Mouse (Mus musculus) MEL (cell line): ENCODE measurements around the gene Mogat1. TPM values are rescaled to one million over a fixed set of nuclear protein-coding genes. Genes with fewer than 3 reads are reported as not detected.

Source experiments
- DNase-seq: peaks from one replicate; pipeline ENCODE4 v3.0.0; 2011; ENCODE audit warnings: low read depth, low spot score
- H3K27ac ChIP-seq: 2 replicates; pipeline ENCODE4 v1.5.1; 2012; ENCODE audit warnings: low read depth, mild to moderate bottlenecking, control low read depth, low read length, moderate library complexity; ENCODE audit not compliant: control insufficient read depth
- H3K27me3 ChIP-seq, 2 experiments: fragments of 150-350 bp in 1 of 2; sonication (generic) in 1 of 2; 2 replicates each; pipeline ENCODE4 v1.6.1; 2012; ENCODE audit warnings: low read length in 2 of 2, mild to moderate bottlenecking in 2 of 2, improper control_type of control experiment in 1 of 2, moderate library complexity in 1 of 2; ENCODE audit not compliant: insufficient read depth in 2 of 2, control insufficient read depth in 1 of 2
- H3K36me3 ChIP-seq, 2 experiments: 2 replicates each; pipeline ENCODE4 v1.6.1; 2012 to 2014; ENCODE audit warnings: low read length in 2 of 2, improper control_type of control experiment in 1 of 2, inconsistent platforms in 1 of 2, mild to moderate bottlenecking in 1 of 2; ENCODE audit not compliant: insufficient read depth in 2 of 2, control insufficient read depth in 1 of 2
- H3K4me1 ChIP-seq, 2 experiments: fragments of 150-350 bp in 1 of 2; sonication (generic) in 1 of 2; 2 replicates each; pipeline ENCODE4 v1.6.1; 2012; ENCODE audit warnings: low read length in 2 of 2, improper control_type of control experiment in 1 of 2, mild to moderate bottlenecking in 1 of 2; ENCODE audit not compliant: insufficient read depth in 2 of 2, control insufficient read depth in 1 of 2
- H3K4me3 ChIP-seq, 2 experiments: fragments of 150-350 bp in 1 of 2; sonication (generic) in 1 of 2; 2 replicates each; pipeline ENCODE4 v1.5.1; 2012; ENCODE audit warnings: low read depth in 2 of 2, low read length in 2 of 2, mild to moderate bottlenecking in 2 of 2, moderate library complexity in 2 of 2, control low read depth in 1 of 2, improper control_type of control experiment in 1 of 2; ENCODE audit not compliant: control insufficient read depth in 1 of 2, insufficient read depth in 1 of 2
- H3K79me2 ChIP-seq: 2 replicates; pipeline ENCODE4 v1.6.1; 2012; ENCODE audit warnings: mild to moderate bottlenecking, low read length, moderate library complexity; ENCODE audit not compliant: control insufficient read depth, poor library complexity, insufficient read depth
- H3K9ac ChIP-seq: 2 replicates; pipeline ENCODE4 v1.6.1; 2012; ENCODE audit warnings: low read depth, mild to moderate bottlenecking, control low read depth, low read length, moderate library complexity; ENCODE audit not compliant: control insufficient read depth, poor library complexity, severe bottlenecking
- H3K9me3 ChIP-seq: fragments of 150-350 bp; sonication (generic); replicated peaks from 2 replicates; pipeline ENCODE4 v1.6.1; 2012; ENCODE audit warnings: mild to moderate bottlenecking, low read length, improper control_type of control experiment, moderate library complexity; ENCODE audit not compliant: insufficient read depth
- CHD1 ChIP-seq: IDR thresholded peaks from 2 replicates; pipeline ENCODE4 v1.6.1; 2012; ENCODE audit warnings: low read depth, mild to moderate bottlenecking, inconsistent platforms, low read length, improper control_type of control experiment
- CHD2 ChIP-seq: IDR thresholded peaks from 2 replicates; pipeline ENCODE4 v1.6.1; 2011; ENCODE audit warnings: low read length, improper control_type of control experiment
- E2F4 ChIP-seq: IDR thresholded peaks from 2 replicates; pipeline ENCODE4 v1.6.1; 2011; ENCODE audit warnings: low read depth, low read length, improper control_type of control experiment, borderline replicate concordance
- ELF1 ChIP-seq: IDR thresholded peaks from 2 replicates; pipeline ENCODE4 v1.6.1; 2014; ENCODE audit warnings: low read depth, mild to moderate bottlenecking, inconsistent platforms, low read length, improper control_type of control experiment, moderate library complexity
- EP300 ChIP-seq, 2 experiments: IDR thresholded peaks; 2 replicates each; pipeline ENCODE4 v1.6.1; 2011; ENCODE audit warnings: improper control_type of control experiment in 2 of 2, low read length in 2 of 2, low read depth in 1 of 2, mild to moderate bottlenecking in 1 of 2
- ETS1 ChIP-seq: IDR thresholded peaks from 2 replicates; pipeline ENCODE4 v1.6.1; 2012; ENCODE audit warnings: low read depth, mild to moderate bottlenecking, inconsistent platforms, low read length, improper control_type of control experiment, moderate library complexity
- GATA1 ChIP-seq: IDR thresholded peaks from 2 replicates; pipeline ENCODE4 v1.6.1; 2011; ENCODE audit warnings: low read depth, low read length, improper control_type of control experiment
- HCFC1 ChIP-seq: IDR thresholded peaks from 2 replicates; pipeline ENCODE4 v1.6.1; 2012; ENCODE audit warnings: low read depth, mild to moderate bottlenecking, inconsistent platforms, low read length, improper control_type of control experiment, moderate library complexity
- JUND ChIP-seq: IDR thresholded peaks from 2 replicates; pipeline ENCODE4 v1.6.1; 2011; ENCODE audit warnings: low read depth, mild to moderate bottlenecking, improper control_type of control experiment, low read length
- MAX ChIP-seq: IDR thresholded peaks from 2 replicates; pipeline ENCODE4 v1.6.1; 2011; ENCODE audit warnings: low read length, improper control_type of control experiment
- MAZ ChIP-seq: IDR thresholded peaks from 2 replicates; pipeline ENCODE4 v1.6.1; 2012; ENCODE audit warnings: low read depth, mild to moderate bottlenecking, inconsistent platforms, low read length, improper control_type of control experiment
- MEF2A ChIP-seq: IDR thresholded peaks from 2 replicates; pipeline ENCODE4 v1.6.1; 2014; ENCODE audit warnings: low read depth, mild to moderate bottlenecking, inconsistent platforms, low read length, improper control_type of control experiment; ENCODE audit not compliant: poor library complexity, insufficient replicate concordance, severe bottlenecking; ENCODE audit errors: extremely low read depth
- MXI1 ChIP-seq: IDR thresholded peaks from 2 replicates; pipeline ENCODE4 v1.6.1; 2011; ENCODE audit warnings: mild to moderate bottlenecking, low read depth, low read length, improper control_type of control experiment
- MYB ChIP-seq: IDR thresholded peaks from 2 replicates; pipeline ENCODE4 v1.6.1; 2011; ENCODE audit warnings: mild to moderate bottlenecking, low read depth, low read length, improper control_type of control experiment
- MYC ChIP-seq: IDR thresholded peaks from 2 replicates; pipeline ENCODE4 v1.6.1; 2011; ENCODE audit warnings: low read depth, mild to moderate bottlenecking, low read length, improper control_type of control experiment, moderate library complexity
- POLR2AphosphoS5 ChIP-seq: IDR thresholded peaks from 2 replicates; pipeline ENCODE4 v1.6.1; 2012; ENCODE audit warnings: low read depth, borderline replicate concordance, mild to moderate bottlenecking, inconsistent platforms, low read length, moderate library complexity, mixed read lengths
- SMC3 ChIP-seq: IDR thresholded peaks from 2 replicates; pipeline ENCODE4 v1.6.1; 2011; ENCODE audit warnings: low read depth, low read length, improper control_type of control experiment
- TBP ChIP-seq: IDR thresholded peaks from 2 replicates; pipeline ENCODE4 v1.8.0; 2011; ENCODE audit warnings: low read depth, low read length, improper control_type of control experiment
- TCF12 ChIP-seq: IDR thresholded peaks from 2 replicates; pipeline ENCODE4 v1.6.1; 2014; ENCODE audit warnings: low read depth, mild to moderate bottlenecking, inconsistent platforms, low read length, improper control_type of control experiment, moderate library complexity
- UBTF ChIP-seq: IDR thresholded peaks from 2 replicates; pipeline ENCODE4 v1.6.1; 2012; ENCODE audit warnings: low read depth, mild to moderate bottlenecking, inconsistent platforms, low read length, improper control_type of control experiment, moderate library complexity, borderline replicate concordance; ENCODE audit not compliant: insufficient read depth
- USF2 ChIP-seq, 2 experiments: IDR thresholded peaks; 2 replicates each; pipeline ENCODE4 v1.6.1; 2011 to 2012; ENCODE audit warnings: improper control_type of control experiment in 2 of 2, low read length in 2 of 2, borderline replicate concordance in 1 of 2, inconsistent platforms in 1 of 2, low read depth in 1 of 2, mild to moderate bottlenecking in 1 of 2; ENCODE audit not compliant: insufficient read depth in 1 of 2
- ZC3H11A ChIP-seq: IDR thresholded peaks from 2 replicates; pipeline ENCODE4 v1.6.1; 2012; ENCODE audit warnings: low read depth, mild to moderate bottlenecking, inconsistent platforms, low read length, improper control_type of control experiment
- ZKSCAN1 ChIP-seq: IDR thresholded peaks from 2 replicates; pipeline ENCODE4 v1.6.1; 2012; ENCODE audit warnings: low read depth, mild to moderate bottlenecking, inconsistent platforms, low read length, improper control_type of control experiment, moderate library complexity
- ZMIZ1 ChIP-seq: IDR thresholded peaks from 2 replicates; pipeline ENCODE4 v1.6.1; 2012; ENCODE audit warnings: low read depth, mild to moderate bottlenecking, inconsistent platforms, low read length, improper control_type of control experiment, moderate library complexity
- ZNF384 ChIP-seq: IDR thresholded peaks from 2 replicates; pipeline ENCODE4 v1.6.1; 2012; ENCODE audit warnings: low read depth, mild to moderate bottlenecking, inconsistent platforms, low read length, improper control_type of control experiment
- polyA plus RNA-seq, 2 experiments: library from polyadenylated mRNA; stranded (reverse) in 1 of 2; unstranded in 1 of 2; fragments of >175 nt in 1 of 2; fragments of >200 nt in 1 of 2; gene quantifications; 2 replicates each; pipeline versions ENCODE4 v1.2.1 to v1.2.4; 2012; ENCODE audit warnings: low replicate concordance in 2 of 2, low read depth in 1 of 2; ENCODE audit not compliant: insufficient read length in 2 of 2, insufficient read depth in 1 of 2, missing spikeins in 1 of 2
- total RNA-seq: library from RNA; depleted of rRNA; stranded (reverse); fragments of 300-350 nt; gene quantifications from 2 replicates; pipeline ENCODE4 v1.2.3, GENCODE M21; 2012

Gene Mogat1
- total and polyA plus RNA-seq, 3 experiments, result not detected

- TF ChIP-seq ETS1, result no peak
- TF ChIP-seq MEF2A, result no peak
- TF ChIP-seq ZC3H11A, result no peak
- TF ChIP-seq E2F4, result no peak
- 0 out of 2 replicates have a peak, but pooled peaks have one; percentile 8 for TF ChIP-seq ZNF384
- TF ChIP-seq SMC3, result no peak
- TF ChIP-seq TCF12, result 0 out of 2 replicates have a peak, but pooled peaks have one; percentile 29
- no peak for TF ChIP-seq CHD2
- TF ChIP-seq HCFC1, result peak; percentile 95
- no peak for TF ChIP-seq ZKSCAN1
Observed at GRCm38 (mm10) chr1:78488752-78489492, 21.9 kb upstream of the Mogat1 start, which contains the start of gene Farsb (continued).

GRCm38 (mm10) chr1:78490143-78490542, 20.6 kb upstream of the Mogat1 start:
- H3K27ac ChIP-seq, result no peak overlapping the region

GRCm38 (mm10) chr1:78501036-78501435, 9.8 kb upstream of the Mogat1 start:
- Histone ChIP-seq H3K27ac (no peak overlapping the region), H3K4me1 (no peaks in the 10 kb centered on the region), H3K9ac (no peak overlapping the region), H3K79me2 (no peaks in the 10 kb centered on the region), H3K4me3 (no peak overlapping the region), H3K9me3 (no peaks in the 10 kb centered on the region), H3K36me3 (no peaks in the 10 kb centered on the region), H3K27me3 (peaks cover 0 to 2% of the 10 kb centered on the region in 2 experiments; a peak in 1 of 4 replicates)
- DNase-seq, result no peak
- TF ChIP-seq MXI1 (no peak), ZNF384 (no peak), JUND (no peak), EP300 (IDR thresholded peaks at IDR 0.05; ENCODE audit: low read depth in 1 of 2, low read length in 2 of 2) (no peak), MYC (no peak), POLR2AphosphoS5 (no peak), ZMIZ1 (no peak), USF2 (IDR thresholded peaks at IDR 0.05; ENCODE audit: borderline replicate concordance in 1 of 2, insufficient read depth in 1 of 2, low read depth in 1 of 2, low read length in 2 of 2) (no peak), ELF1 (no peak), ETS1 (no peak)

More at GRCm38 (mm10) chr1:78490143-78490542, 20.6 kb upstream of the Mogat1 start:
- no peak overlapping the region for H3K4me3 ChIP-seq
- no peak overlapping the region; the same call in 1 of the 2 replicates for H3K9ac ChIP-seq
- peaks cover 0 to 27% of the 10 kb centered on the region in 2 experiments; a peak in 3 of 4 replicates for H3K36me3 ChIP-seq
- TF ChIP-seq MAX (no peak), ZNF384 (no peak), CHD1 (no peak), MYB (no peak), POLR2AphosphoS5 (no peak), TBP (no peak), USF2 (IDR thresholded peaks at IDR 0.05; ENCODE audit: borderline replicate concordance in 1 of 2, insufficient read depth in 1 of 2, low read depth in 1 of 2, low read length in 2 of 2) (no peak), UBTF (no peak), GATA1 (no peak), MAZ (no peak), SMC3 (no peak)
- DNase-seq, result peak; percentile 30
- peaks cover 5 to 7% of the 10 kb centered on the region in 2 experiments for H3K4me1 ChIP-seq
- H3K79me2 ChIP-seq, result peaks cover 30% of the 10 kb centered on the region
- no peaks in the 10 kb centered on the region for H3K9me3 ChIP-seq
- no peaks in the 10 kb centered on the region for H3K27me3 ChIP-seq
